Mouse (Mus musculus): ENCODE measurements around the gene Tars2.
"Not testable (repeated sequence)": the region's sequence is repeated elsewhere in the genome, so short reads cannot be mapped to it uniquely, and the experiment has no call there.

The Tars2 gene

GRCm38 (mm10) chr3:95694808-95695703 is 65.0 kb downstream of the Tars2 start:
- no peak for DNase-seq (ENCODE audit: low spot score)

GRCm38 (mm10) chr3:95693821-95694807 is 65.9 kb downstream of the Tars2 start:
- DNase-seq (ENCODE audit: low spot score): no peak

- no peak for DNase-seq (ENCODE audit: low spot score)
Observed at GRCm38 (mm10) chr3:95692677-95693076, 67.3 kb downstream of the Tars2 start.

GRCm38 (mm10) chr3:95690552-95690951 is 69.5 kb downstream of the Tars2 start:
- not testable (repeated sequence) for DNase-seq (ENCODE audit: low spot score)
